8 mouse cellular contexts compared by ENCODE assay signal in the genomic region with DNA sequence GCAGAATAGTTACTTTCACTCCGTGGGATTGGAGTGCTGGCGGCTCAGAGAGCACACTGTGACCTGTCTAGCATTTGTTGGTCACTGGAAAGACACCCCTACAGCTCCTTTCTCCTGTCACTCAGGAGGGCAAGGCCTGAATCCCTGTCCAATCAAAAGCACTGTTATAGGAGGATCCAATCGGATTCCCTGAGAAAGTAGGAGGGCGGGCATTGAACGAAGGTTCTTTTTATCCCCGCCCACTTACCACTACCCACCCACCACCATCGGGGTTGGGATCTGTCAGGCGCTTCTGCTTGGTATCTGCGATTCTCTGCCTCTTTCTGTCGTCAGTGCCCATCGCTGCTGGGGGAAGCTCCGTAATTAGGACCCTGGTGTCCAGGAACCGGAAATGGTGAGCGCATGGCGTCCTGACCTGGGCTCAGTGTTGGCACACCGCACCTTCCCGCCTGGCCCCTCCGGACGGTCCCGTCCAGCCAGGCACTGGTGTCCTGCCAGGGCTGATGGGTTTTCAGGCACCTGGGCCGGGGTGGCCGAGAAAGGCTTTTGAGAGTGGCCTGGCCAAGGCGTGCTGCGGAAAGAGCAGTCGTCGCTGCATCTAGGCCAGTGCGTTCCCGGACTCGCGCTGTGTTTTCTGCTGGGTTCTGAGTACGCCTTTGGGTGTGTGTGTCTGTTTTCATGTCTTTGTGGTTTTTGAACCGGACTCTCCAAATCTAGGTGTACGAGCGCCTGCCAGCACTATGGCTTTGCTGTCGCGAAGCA. TPM values are rescaled to one million over a fixed set of nuclear protein-coding genes. Genes with fewer than 3 reads are reported as not detected.
DNase-seq lines count a peak whose midpoint lies in the region; ATAC-seq and TF ChIP-seq lines count a peak whose summit lies in the region.

No protein-coding gene starts in this region.

- no peak for TF ChIP-seq CTCF in CH12.LX (conservative IDR thresholded peaks at IDR 0.05 in 1 of 2, IDR thresholded peaks at IDR 0.05 in 1 of 2; ENCODE audit: low read depth in 2 of 2, low read length in 2 of 2)

- no peak for TF ChIP-seq RAD21 in CH12.LX (IDR thresholded peaks at IDR 0.05; ENCODE audit: low read depth, low read length)

- H3K4me1 ChIP-seq in CH12.LX (ENCODE audit: control insufficient read depth in 1 of 2, insufficient read depth in 2 of 2), result peaks cover 8 to 27% of the 10 kb centered on the region in 2 experiments; a peak in 3 of 4 replicates
- peaks cover 6% of the 10 kb centered on the region for H3K4me1 ChIP-seq in heart, embryonic 12.5 days (replicated peaks)
- peaks cover 6% of the 10 kb centered on the region; the same call in 1 of the 2 replicates for H3K4me1 ChIP-seq in kidney, embryonic 16.5 days (ENCODE audit: insufficient read depth, low read length)

- H3K4me2 ChIP-seq in CH12.LX (ENCODE audit: insufficient read depth, low read depth, poor library complexity, severe bottlenecking), result peak overlapping the region; percentile 85; the same call in 1 of the 2 replicates
- peak overlapping the region; percentile 75 for H3K4me2 ChIP-seq in heart, embryonic 12.5 days
- H3K4me2 ChIP-seq in kidney, embryonic 16.5 days (replicated peaks; ENCODE audit: low read depth, low read length), result peak overlapping the region; percentile 65

- peak; percentile 78 for TF ChIP-seq POLR2A in CH12.LX (IDR thresholded peaks at IDR 0.05; ENCODE audit: low read depth, low read length)

- H3K36me3 ChIP-seq in CH12.LX (replicated peaks in 1 of 2; ENCODE audit: control insufficient read depth in 1 of 2, insufficient read depth in 1 of 2, low read length in 1 of 2), result peaks cover 0 to 12% of the 10 kb centered on the region in 2 experiments
- no peaks in the 10 kb centered on the region for H3K36me3 ChIP-seq in heart, embryonic 12.5 days
- H3K36me3 ChIP-seq in kidney, embryonic 16.5 days (ENCODE audit: insufficient read depth, low read length), result no peaks in the 10 kb centered on the region

- H3K27ac ChIP-seq in CH12.LX (ENCODE audit: insufficient read depth, low read depth), result 0 out of 2 replicates have a peak overlapping the region, but pooled peaks have one; percentile 7
- H3K27ac ChIP-seq in heart, embryonic 12.5 days (ENCODE audit: poor library complexity, severe bottlenecking), result no peak overlapping the region
- H3K27ac ChIP-seq in kidney, embryonic 16.5 days (ENCODE audit: low read length), result 0 out of 2 replicates have a peak overlapping the region, but pooled peaks have one; percentile 16

- DNase-seq in CH12.LX (ENCODE audit: extremely low read depth) (peak; percentile 97), liver (peak; percentile 76)
- peak; percentile 31 for DNase-seq in c-Kit-negative CD71-positive TER-119-positive erythroid progenitor cells, embryonic 14.5 days (ENCODE audit: low read depth, low spot score)
- DNase-seq in fat pad, adult 2 months (ENCODE audit: extremely low read depth, low read depth, low spot score), result peak; percentile 68
- DNase-seq in monocyte, adult 2 months (ENCODE audit: low read depth in 1 of 2, low spot score in 2 of 2), result peak; percentile 30 to 40
- DNase-seq in spleen, postnatal 36 days (ENCODE audit: low spot score in 2 of 2), result peak; percentile 60 to 75

- TF ChIP-seq EP300 in CH12.LX (IDR thresholded peaks at IDR 0.05; ENCODE audit: low read length), result no peak

- no peaks in the 10 kb centered on the region for H3K27me3 ChIP-seq in CH12.LX (replicated peaks)
- H3K27me3 ChIP-seq in heart, embryonic 12.5 days (replicated peaks), result peaks cover 6% of the 10 kb centered on the region
- 0 out of 2 replicates have a peak, but pooled peaks cover 7% of the 10 kb centered on the region for H3K27me3 ChIP-seq in kidney, embryonic 16.5 days (ENCODE audit: insufficient read depth, low read length)

- ATAC-seq in heart, embryonic 12.5 days (ENCODE audit: insufficient number of reproducible peaks, low FRiP score), result peak; percentile 98
- ATAC-seq in kidney, embryonic 16.5 days (ENCODE audit: low FRiP score, low TSS enrichment), result peak; percentile 100

- H3K9ac ChIP-seq in CH12.LX (ENCODE audit: insufficient read depth, low read depth), result peak overlapping the region; percentile 65
- peak overlapping the region; percentile 82 for H3K9ac ChIP-seq in heart, embryonic 12.5 days
- peak overlapping the region; percentile 84 for H3K9ac ChIP-seq in kidney, embryonic 16.5 days (replicated peaks; ENCODE audit: low read length)

- peak overlapping the region; percentile 72 to 83 (median 78) for H3K4me3 ChIP-seq in CH12.LX (replicated peaks in 1 of 3; ENCODE audit: low read depth in 2 of 3, low read length in 2 of 3, poor library complexity in 1 of 3)
- H3K4me3 ChIP-seq in heart, embryonic 12.5 days, result peak overlapping the region; percentile 86
- peak overlapping the region; percentile 80 for H3K4me3 ChIP-seq in kidney, embryonic 16.5 days (ENCODE audit: low read length)

- in situ Hi-C loops in CH12.LX (cut with MboI; ENCODE audit: low pct_ligation_motif_present, low pct_unique_long_range_greater_than_20kb, low sequenced_read_pairs), result no loop called here

- H3K79me2 ChIP-seq in CH12.LX (replicated peaks; ENCODE audit: control insufficient read depth, extremely low read depth, insufficient read depth, poor library complexity, severe bottlenecking), result peaks cover 6% of the 10 kb centered on the region; the same call in 1 of the 2 replicates

- dilution Hi-C loops in CH12.LX (cut with MboI; ENCODE audit: extremely low pct_ligation_motif_present, extremely low pct_unique_long_range_greater_than_20kb, low sequenced_read_pairs), result no loop called here

- 1% methylated on average over 36 of the region's 36 CpGs for WGBS in heart, embryonic 12.5 days
- 2% methylated on average over 36 of the region's 36 CpGs for WGBS in kidney, embryonic 16.5 days

- no peaks in the 10 kb centered on the region for H3K9me3 ChIP-seq in CH12.LX (replicated peaks; ENCODE audit: low read length)
- no peaks in the 10 kb centered on the region for H3K9me3 ChIP-seq in heart, embryonic 12.5 days (replicated peaks)
- H3K9me3 ChIP-seq in kidney, embryonic 16.5 days (ENCODE audit: low read length), result no peaks in the 10 kb centered on the region

TF ChIP-seq in CH12.LX, 34 proteins besides CTCF, POLR2A, EP300 and RAD21:
- TF ChIP-seq TBP (conservative IDR thresholded peaks at IDR 0.05; ENCODE audit: low read depth, low read length) (peak; percentile 87), BHLHE40 (IDR thresholded peaks at IDR 0.05; ENCODE audit: low read depth, low read length) (0 out of 2 replicates have a peak, but pooled peaks have one; percentile 1), ZMIZ1 (IDR thresholded peaks at IDR 0.05; ENCODE audit: low read depth, low read length) (peak; percentile 32; the same call in 1 of the 2 replicates), ELF1 (IDR thresholded peaks at IDR 0.05; ENCODE audit: low read depth, low read length) (0 out of 2 replicates have a peak, but pooled peaks have one; percentile 20), MAFK (IDR thresholded peaks at IDR 0.05; ENCODE audit: insufficient replicate concordance, low read length) (no peak), CHD1 (IDR thresholded peaks at IDR 0.05; ENCODE audit: low read depth, low read length) (no peak), JUND (conservative IDR thresholded peaks at IDR 0.05; ENCODE audit: low read depth, low read length) (no peak), SIN3A (IDR thresholded peaks at IDR 0.05; ENCODE audit: low read length) (peak; percentile 70), MAX (IDR thresholded peaks at IDR 0.05; ENCODE audit: low read length) (peak; percentile 9; the same call in 1 of the 2 replicates), NELFE (IDR thresholded peaks at IDR 0.05; ENCODE audit: low read depth, low read length) (peak; percentile 50; the same call in 1 of the 2 replicates), MXI1 (IDR thresholded peaks at IDR 0.05; ENCODE audit: low read depth, low read length) (no peak), TCF12 (IDR thresholded peaks at IDR 0.05; ENCODE audit: low read depth, low read length) (peak; percentile 62), PAX5 (IDR thresholded peaks at IDR 0.05; ENCODE audit: low read length) (no peak), ZNF384 (IDR thresholded peaks at IDR 0.05; ENCODE audit: low read depth, low read length) (no peak), HCFC1 (IDR thresholded peaks at IDR 0.05; ENCODE audit: low read depth, low read length) (peak; percentile 74), MYC (IDR thresholded peaks at IDR 0.05; ENCODE audit: low read depth, low read length) (no peak), CHD2 (IDR thresholded peaks at IDR 0.05; ENCODE audit: low read length) (peak; percentile 80)

RNA-seq across cellular contexts. Expression of gene Gm5114, which starts 36.5 kb away (rescaled TPM):
- not detected in 2 replicates for total RNA-seq in CH12.LX (2012; rRNA removed)
- not detected in 2 replicates for total RNA-seq in CH12.LX (2014; rRNA removed)
- polyA plus RNA-seq in CH12.LX (2012; ENCODE audit: insufficient read length, low read depth), result not detected in 2 replicates
- polyA plus RNA-seq in heart, embryonic 12.5 days (2016; fragmentation: Nextera tagmentation; extraction: Ambion mirVana), result not detected in 2 replicates
- polyA plus RNA-seq in kidney, embryonic 16.5 days (2015; fragmentation: Nextera tagmentation; extraction: Ambion mirVana), result not detected in 2 replicates

Comparison
In these comparisons a context has a peak if more than half of its experiments do, and no peak if none do; other contexts are left out.
1. DNase-seq: peak in every context shown above with its lines; median percentile 97 in CH12.LX; 76 in liver; 68 in fat pad, adult 2 months; 68 in spleen, postnatal 36 days; 35 in monocyte, adult 2 months; 31 in c-Kit-negative CD71-positive TER-119-positive erythroid progenitor cells, embryonic 14.5 days.